Mouse (Mus musculus) MN1 (cell line): ENCODE measurements around the gene Cebpg.

Experiments used
- DNase-seq: peaks from one replicate; pipeline ENCODE4 v3.0.0-alpha.2; 2016; ENCODE audit warnings: low spot score

Gene Cebpg

DNA sequence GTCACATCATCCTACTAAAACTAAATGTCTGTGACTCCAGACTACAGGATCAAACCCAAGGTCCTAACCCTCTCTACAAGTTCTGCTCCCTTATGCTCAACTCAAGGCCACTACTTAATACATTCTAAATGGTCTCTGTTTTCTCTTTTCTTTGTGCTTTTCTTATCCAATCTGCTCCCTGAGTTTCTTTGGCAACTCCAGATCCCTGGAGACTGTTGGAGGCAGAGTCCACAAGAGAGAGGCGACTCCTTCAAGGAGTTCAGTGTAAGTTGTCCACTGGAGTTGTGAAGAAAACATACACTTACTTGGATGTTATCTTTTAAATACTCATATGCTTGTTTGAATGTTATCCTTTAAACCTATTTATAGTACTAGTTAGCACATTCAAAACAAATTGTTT lies 2.1 kb downstream of the Cebpg start:
- DNase-seq, result peak; percentile 23

DNA sequence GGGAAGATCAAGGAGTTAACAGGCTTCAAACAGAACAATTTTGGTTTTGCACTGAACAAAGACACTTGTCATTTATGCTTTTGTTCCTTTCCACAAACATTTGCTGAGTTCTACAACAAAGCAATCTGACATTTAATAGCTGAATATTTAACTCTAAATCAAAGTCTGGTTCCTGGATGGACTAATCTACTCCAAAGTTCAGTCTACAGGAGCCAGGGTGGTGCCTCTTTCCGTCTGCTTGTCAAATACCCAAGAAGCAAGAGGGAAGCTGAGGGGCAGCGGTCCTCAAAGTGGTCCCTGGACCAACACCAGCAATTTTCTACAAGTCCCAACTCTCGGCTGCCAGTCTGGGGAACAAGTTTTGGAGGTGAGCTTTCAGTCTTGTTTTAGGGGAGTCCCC lies 3.2 kb downstream of the Cebpg start:
- no peak for DNase-seq

DNA sequence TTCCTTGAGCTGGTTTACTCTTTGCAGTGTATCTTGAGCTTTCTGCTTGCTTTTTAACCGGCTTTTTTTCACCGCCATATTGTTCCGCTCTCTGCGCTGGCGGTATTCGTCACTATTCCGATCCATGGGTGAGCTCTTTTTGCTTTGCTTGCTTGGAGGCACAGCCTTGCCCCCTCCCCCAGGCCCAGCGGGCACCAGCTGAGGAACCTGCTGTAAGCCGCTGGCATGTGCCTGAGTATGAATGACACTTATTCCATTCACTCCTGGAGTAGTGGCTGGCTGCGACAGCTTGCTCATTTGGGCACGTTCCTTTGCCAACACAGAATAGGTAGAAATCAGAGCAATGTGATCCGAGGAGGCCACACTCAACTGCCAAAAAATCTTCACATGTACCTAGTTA lies 5.8 kb downstream of the Cebpg start:
- no peak for DNase-seq

DNA sequence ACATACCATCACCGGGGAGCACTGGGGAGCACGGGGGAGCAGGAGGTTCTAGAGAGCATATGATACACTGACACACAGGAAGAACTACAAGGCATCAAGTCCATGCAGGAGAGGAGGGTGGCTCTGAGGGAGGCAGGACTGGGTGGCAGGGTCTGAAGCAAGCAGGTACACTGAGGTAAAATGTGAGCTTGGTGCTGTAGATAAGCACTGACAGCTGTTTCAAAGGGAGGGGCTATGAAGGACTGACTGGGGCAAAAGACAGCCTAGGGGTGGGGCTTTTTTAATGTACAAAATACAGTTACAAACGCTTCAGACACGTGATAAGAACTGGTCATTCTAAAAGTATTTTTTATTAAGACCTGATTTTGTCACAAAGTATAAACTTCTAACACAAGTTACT lies 10.3 kb downstream of the Cebpg start:
- DNase-seq, result no peak

DNA sequence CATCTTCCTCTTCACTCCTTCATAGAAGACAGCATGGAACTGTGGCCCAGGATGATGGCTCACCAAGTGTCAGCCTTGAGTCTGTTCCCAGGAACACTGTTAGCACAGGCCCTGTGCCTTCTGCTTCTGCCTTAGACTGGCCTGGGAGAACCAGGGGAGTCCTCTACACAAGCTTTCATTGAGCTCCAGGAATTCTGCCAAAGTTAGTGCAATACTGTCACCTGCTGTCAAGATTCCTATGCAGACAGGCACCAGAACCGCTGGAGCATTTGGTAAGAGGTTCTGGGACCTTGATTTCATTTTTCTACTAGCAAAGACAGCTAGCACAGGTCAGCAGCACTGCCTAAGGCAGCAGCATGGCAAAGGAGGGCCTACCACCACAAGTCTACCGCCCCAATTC lies 11.7 kb downstream of the Cebpg start:
- DNase-seq, result no peak

DNA sequence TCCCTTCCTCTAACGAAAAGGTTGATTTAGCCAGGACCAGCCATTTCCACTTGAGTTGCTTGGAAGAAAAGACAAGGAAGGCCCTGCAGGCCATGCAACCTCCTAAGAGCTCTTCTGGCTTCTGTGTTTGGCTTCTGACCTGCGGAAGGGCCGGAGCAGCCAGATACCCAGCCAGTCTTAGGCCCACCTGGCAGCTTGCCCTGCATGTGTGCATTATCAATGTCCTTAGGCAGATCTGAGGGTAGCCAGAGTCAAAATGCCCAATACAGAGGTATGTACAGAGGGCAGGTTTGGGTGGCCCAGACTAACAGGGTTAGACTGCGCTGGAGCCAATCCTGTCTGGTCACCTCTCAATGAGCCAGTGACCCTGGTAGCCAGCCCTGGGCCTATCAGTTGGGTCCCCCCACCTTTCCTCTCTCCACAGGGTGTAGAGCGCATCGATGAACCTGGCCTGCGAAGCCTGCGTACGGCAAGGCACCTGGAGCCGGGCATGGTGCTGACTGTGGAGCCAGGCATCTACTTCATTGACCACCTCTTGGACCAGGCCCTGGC lies 13.0 kb downstream of the Cebpg start:
- DNase-seq, result no peak

DNA sequence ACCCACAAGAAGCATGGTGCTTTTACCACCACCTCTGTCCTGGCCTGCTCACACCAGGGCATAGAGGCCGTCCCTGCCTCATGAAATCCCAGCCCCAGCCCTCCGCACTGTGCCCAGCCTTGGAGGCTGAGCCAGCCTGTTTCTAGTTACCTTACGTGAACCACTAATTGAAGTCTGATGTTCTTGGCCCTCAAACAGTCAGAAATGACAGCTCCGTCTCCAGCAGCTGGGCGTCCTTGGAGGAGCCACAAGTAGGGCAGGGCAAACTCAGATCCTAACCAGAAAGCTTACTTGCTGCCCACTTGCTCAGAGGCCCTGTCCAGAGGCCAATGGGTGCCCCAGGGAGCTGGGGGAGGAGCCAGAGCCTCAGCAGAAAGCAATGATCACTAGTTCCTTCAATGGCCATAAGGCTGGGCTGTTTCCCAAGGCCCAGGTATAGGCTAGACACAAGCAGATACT lies 13.6 kb downstream of the Cebpg start:
- peak; percentile 41 for DNase-seq

DNA sequence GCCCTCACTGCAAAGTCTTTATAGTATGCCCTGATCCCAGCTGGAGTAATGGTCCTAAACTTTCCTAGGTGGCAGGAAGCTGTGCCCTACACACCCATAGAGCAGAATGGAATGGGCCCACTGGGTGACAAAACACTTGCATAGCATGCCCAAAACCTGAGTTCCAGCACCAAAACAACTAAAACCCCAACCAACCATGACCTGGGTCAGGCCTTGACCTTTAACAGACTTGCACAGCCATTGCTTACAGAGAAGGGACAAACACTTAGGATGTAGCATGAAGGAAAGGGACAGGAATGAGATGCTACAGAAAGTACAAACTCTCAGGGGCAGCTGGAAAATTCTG lies 14.2 kb downstream of the Cebpg start:
- DNase-seq, result no peak

DNA sequence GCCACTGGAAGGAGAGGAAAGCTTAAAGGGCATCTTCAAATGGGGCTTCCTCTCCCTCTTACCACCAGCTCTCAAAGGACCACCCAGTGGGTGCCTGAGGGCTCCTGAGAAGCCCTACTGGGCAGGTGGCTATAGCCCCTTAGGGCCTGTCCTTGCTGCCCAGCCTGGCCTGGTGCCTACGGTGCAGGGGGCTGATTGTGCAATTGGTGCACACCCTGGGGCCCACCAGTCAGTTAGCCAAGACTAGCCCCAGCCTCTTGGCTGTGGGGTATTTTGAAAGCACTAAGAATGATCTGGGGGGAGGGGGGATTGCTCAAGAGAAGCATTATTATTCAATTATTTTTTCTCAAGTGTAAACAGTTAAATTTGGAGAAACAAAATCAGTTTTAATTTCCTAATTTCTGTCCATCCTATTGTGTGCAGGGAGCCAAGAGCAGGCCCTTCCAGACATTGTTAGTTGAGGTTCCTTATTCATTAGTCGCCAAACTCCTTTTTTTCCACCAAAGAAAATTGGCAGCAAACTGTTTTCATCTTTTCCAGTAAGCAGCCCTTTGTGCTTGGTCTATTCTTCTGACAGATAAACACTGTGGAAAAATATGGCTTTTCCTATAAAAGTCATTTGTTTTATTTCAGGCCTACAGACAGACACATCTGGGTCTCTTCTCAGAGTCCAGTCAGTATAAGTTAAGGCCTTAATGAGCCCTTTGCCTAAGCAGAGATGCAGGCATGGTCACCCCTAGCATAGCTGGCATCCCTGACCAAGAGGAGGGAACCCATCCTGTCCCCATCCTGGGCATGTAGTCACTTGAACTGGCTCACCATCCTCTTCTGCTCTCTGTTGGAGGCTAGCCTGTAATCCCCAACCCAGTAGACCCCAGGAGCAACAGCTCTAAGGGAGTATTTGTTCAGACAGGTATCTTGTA lies 14.8 kb downstream of the Cebpg start:
- no peak for DNase-seq

DNA sequence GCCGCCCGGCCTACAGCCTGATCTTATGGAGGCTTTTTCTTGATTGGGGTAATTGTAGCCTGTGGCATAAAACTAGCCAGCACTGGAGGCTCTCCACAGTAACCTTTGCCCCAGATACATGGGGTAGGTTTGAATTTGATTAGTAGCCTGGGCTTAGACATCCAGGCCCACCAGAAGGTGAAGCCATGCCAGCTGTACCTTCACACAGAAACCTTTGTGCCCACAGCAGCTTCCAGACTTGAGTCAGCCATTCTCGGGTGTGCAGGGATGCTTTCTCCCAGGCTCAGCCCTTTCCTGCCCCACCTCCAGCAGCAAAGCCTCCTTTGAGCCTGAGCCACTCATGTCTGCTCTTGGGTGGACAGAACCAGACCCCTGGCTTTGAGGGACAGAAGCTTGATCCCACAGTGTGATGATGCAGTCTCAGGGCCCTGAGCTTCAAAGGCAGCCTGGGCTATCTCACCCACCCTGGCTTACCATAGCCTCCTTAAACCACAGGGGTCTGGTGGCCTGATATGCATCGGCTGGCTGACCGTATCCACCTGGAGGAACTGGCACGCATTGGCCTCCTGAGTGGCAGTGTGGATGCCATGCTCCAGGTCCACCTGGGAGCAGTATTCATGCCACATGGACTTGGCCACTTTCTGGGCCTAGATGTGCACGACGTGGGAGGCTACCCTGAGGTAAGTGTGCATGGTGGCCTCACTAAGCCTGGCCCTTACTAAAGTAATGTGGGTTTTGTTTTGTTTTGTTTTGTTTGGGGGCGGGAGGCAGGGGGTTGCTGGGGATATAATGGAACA lies 16.0 kb downstream of the Cebpg start:
- DNase-seq, result peak; percentile 55

DNA sequence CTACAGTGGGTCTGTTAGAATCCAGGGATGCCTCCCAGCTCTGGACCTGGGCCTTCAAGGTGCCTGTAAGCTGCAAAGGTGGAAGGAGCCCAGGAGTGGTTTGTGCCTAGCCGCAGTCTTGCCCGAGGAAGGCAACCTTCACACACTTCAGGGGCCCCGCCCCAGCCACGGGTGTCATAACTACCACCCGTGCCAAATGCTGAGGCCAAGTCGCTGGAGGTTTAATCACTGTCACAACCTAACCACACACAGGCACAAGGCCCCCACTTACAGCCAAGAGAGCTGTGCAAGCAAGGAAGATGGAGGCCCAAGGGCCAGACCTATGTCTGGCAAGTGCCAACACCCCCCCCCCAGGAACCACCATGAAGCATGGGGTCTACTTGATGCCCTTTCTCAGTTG lies 19.0 kb downstream of the Cebpg start:
- DNase-seq, result no peak

DNA sequence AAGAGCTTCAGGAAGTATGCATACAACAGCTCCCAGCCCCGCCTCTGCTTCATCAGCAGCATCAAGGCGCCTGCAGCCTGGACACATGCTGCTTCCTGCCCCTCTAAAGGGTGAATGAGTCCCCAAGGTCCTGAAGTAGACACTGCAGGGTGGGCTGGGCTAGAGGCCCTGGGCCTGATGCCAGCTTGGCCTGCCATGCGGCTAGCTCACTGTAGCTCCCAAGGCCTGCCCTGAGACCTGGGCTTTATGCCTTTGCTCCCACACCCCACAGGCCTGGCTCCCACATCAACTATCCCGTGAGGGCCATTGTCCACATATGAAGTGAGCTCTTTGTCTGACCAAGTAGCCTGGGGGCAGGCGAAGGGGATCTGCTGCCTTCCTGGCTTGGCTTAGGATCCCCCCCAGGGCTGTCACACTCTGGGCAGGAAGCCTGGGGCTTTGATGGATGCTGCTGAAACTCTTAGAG lies 20.1 kb downstream of the Cebpg start:
- DNase-seq, result peak; percentile 71

DNA sequence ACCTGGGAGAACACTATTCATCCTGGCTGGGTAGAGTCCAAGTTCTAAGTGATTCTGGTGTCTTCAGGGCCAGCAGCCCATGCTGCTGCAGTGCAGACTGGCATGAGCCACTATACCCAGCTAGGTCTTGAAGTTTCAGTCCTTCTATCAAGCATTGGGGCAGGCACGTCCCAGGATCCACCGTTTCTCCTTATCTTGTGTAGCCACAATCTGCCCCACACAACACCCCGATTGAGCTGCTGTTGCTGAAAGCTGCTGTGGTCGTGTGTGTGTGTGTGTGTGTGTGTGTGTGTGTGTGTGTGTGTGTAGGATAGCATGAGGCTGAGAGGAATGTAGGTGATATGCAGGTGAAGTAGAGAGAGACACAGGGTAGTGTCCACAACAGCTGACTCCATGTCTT lies 20.8 kb downstream of the Cebpg start:
- DNase-seq, result no peak

DNA sequence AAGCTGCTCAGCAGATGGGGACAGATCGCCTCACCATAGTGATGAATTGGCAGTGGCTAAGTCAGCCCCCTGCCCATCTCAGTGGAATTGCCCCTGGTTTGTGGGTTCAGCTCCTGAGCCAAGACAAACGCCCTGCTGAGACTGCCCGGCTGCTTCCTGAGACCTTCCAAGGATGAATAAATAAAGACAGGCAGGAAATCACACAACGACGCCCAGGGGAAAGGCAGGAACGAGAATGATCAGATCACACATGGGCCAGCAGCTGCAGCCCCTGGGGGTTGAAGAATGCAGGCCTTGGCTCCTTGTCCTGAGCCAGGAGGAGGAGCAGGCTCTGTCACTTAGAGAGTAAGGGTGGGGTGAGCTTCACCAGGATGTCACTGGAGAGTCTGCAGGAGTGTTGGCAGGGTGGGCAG lies 21.2 kb downstream of the Cebpg start:
- DNase-seq, result peak; percentile 64

DNA sequence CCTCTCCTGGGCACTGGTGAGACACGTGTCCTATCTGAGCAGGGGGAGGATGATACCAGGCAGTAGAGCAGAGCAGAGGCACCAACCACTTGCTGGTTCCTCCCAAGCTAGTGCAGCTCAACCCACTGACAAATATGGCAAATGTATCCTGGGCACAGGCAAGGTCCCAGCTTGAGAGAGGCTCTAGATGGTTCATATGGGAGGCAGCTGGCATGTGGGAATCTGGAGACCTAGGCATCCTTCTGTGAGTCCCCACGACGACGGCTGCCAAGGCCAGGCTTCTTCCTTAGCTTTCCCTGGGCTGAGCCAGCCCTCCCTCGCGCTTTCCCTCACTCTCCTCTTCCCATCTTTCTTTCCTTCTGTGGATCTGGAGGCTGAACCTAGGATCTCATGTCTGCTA lies 25.8 kb downstream of the Cebpg start:
- DNase-seq, result no peak

DNA sequence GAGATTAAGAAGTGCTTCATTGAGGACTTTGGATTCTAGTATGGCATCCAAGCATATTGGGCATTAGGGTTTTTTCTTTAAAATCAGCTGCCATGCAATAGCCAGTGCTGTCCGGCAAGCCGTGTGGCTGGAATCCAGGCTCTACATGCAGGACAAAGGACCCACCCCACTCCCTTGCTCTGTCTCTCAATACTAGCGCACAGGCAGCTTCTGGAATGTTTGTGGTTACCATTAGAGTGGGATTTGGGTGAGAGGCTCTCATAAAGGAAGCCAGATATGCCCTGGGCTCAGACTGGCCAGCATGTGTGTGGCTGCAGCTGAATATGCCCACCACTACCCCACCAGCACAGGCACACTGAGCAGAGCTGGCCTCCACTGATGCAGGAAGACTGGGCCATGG lies 26.7 kb downstream of the Cebpg start:
- DNase-seq, result no peak

DNA sequence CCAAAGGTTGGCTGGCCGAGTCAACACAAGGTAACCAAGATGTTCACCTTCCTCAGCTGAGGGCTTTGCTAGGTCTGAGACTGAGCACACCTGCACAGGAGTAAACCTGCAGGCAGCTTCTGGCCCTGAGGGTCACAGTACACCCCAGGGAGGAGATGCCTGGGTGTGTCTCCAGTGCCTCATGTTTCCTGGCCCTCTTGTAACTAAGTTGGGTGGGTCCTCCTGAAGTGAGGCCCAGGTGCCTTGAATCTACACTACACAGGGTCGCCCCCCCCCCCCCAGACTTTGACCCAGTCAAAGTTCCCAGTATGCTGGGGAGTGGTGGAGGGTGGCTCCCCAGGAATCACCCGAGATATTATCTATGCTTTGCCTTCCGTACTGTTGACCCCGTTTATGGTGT lies 27.1 kb downstream of the Cebpg start:
- no peak for DNase-seq

DNA sequence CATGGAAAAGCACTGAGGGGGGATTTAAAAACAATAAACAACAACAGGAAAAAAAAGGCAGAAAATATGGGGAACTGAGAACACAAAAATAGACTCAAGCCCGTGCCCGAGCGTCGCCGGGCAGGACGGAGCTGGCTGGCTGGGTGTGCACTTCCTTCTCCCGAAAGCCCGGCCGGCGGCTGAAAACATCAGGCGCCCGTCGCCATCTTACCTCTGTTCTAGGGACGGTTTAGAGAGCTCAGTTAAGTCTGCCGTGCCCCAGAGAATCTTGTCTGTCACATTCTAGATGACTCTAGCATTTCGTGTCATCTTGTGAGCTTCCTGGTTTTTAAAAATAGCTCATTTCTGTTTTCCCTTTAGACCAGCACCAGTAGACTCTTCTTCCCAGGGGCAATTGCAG lies 27.8 kb downstream of the Cebpg start:
- no peak for DNase-seq

DNA sequence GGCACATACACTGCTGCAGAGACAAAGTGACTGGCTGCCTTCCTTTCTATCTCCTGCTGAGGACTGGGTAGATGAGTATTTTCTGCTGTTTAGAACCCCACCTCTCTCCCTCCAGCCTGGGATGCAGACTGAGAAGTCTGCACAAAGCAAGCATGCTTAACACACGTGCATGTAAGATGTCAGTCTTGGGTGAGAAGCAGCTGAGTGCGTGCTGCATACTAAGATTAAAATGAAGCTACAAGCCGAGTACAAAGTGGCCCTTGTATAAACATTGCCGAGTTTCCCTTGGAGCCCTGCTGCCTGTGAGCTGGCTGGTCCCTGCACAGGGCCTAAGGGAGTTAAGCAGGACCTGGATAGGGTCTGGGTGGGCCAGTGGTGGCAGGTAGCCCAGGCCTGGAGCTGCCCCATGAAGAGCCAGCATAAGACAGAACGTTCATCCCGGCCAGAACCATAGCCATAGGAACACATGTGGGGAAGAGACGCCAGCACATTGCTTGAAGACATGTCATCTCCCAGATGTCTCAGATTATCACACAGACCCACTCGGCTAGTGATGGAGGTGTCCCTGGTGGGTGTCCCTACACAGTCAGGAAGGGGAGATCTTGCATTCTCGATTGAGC lies 28.5 kb downstream of the Cebpg start:
- no peak for DNase-seq

DNA sequence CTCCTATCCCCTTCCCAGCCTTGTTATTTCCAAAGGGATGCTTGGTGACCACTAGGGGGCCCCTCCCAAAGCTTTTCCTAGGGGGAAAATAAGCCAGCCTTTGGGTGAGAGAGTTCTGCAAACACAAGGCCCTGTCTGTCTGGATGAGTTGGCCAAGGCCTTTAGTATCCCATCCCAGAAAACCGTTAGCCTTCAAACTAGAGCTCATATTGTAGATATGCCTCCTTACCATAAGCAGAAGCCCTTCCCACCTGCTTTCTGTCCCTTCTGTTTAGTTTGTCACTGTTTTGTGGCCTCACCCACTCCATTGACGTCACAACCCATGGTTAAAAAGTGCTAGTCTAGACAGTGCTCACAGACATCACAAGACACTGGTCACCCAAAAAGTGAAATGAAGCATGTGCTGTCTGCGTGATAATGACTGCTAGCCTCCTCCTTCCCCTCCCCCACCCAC lies 29.5 kb downstream of the Cebpg start:
- peak; percentile 49 for DNase-seq

DNA sequence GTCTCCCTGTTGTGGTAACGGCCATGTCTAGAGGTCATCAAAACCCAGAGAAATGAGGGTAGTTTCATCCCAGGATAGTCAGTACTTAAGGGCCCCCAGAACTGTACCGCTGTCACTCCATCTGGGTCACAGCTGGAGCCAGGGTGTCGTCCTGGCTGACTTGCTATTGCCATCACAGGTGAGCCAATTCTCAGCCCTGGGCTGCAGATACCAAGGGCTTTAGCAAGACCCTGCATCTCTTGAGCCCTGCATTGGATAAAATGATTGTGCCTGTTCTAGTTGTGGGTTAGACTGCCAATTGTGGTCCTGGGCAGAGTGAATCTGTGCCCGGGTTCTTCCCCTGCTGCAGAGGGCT lies 30.1 kb downstream of the Cebpg start:
- DNase-seq, result no peak
